In genomic region chr16:32077648-32078407, GRCm38 (mm10) we compare ENCODE assay signal across 7 mouse cellular contexts. TPM values are rescaled to one million over a fixed set of nuclear protein-coding genes. Genes with fewer than 3 reads are reported as not detected.
DNase-seq lines count a peak whose midpoint lies in the region; ATAC-seq and TF ChIP-seq lines count a peak whose summit lies in the region.

No protein-coding gene starts in this region.

- peak overlapping the region; percentile 98 for H3K9ac ChIP-seq in hindbrain, embryonic 12.5 days
- H3K9ac ChIP-seq in midbrain, embryonic 14.5 days (replicated peaks; ENCODE audit: low read length), result peak overlapping the region; percentile 97

- H3K36me3 ChIP-seq in hindbrain, embryonic 12.5 days, result peaks cover 5% of the 10 kb centered on the region; the same call in 1 of the 2 replicates
- H3K36me3 ChIP-seq in midbrain, embryonic 14.5 days (ENCODE audit: control insufficient read depth, insufficient read depth, low read length), result 0 out of 2 replicates have a peak, but pooled peaks cover 3% of the 10 kb centered on the region

- no peak overlapping the region for H3K27ac ChIP-seq in cortical plate, adult 2 months (ENCODE audit: insufficient read depth, low read length)
- no peak overlapping the region for H3K27ac ChIP-seq in hindbrain, embryonic 12.5 days
- H3K27ac ChIP-seq in midbrain, embryonic 14.5 days (replicated peaks; ENCODE audit: low read depth, low read length), result no peak overlapping the region

- peak overlapping the region; percentile 65 for H3K4me2 ChIP-seq in hindbrain, embryonic 12.5 days (replicated peaks)
- peak overlapping the region; percentile 81 for H3K4me2 ChIP-seq in midbrain, embryonic 14.5 days (ENCODE audit: low read length)

- H3K4me3 ChIP-seq in cortical plate, adult 2 months (ENCODE audit: insufficient read depth, low read length), result peak overlapping the region; percentile 94
- H3K4me3 ChIP-seq in hindbrain, embryonic 12.5 days, result peak overlapping the region; percentile 98
- H3K4me3 ChIP-seq in midbrain, embryonic 14.5 days (replicated peaks; ENCODE audit: low read depth, low read length), result peak overlapping the region; percentile 89

- H3K27me3 ChIP-seq in hindbrain, embryonic 12.5 days, result no peaks in the 10 kb centered on the region
- H3K27me3 ChIP-seq in midbrain, embryonic 14.5 days (ENCODE audit: control insufficient read depth, insufficient read depth, low read length), result no peaks in the 10 kb centered on the region

- peaks cover 3% of the 10 kb centered on the region; the same call in 1 of the 2 replicates for H3K4me1 ChIP-seq in cortical plate, adult 2 months (ENCODE audit: control insufficient read depth, insufficient read depth, low read length)
- H3K4me1 ChIP-seq in hindbrain, embryonic 12.5 days, result peaks cover 15% of the 10 kb centered on the region
- peaks cover 20% of the 10 kb centered on the region for H3K4me1 ChIP-seq in midbrain, embryonic 14.5 days (ENCODE audit: control insufficient read depth, insufficient read depth, low read length)

- ATAC-seq in hindbrain, embryonic 12.5 days (ENCODE audit: low FRiP score), result no peak
- no peak for ATAC-seq in midbrain, embryonic 14.5 days (ENCODE audit: low FRiP score, low TSS enrichment)

- WGBS in hindbrain, embryonic 12.5 days, result 12% methylated on average over 13 of the region's 13 CpGs
- WGBS in midbrain, embryonic 14.5 days, result 12% methylated on average over 13 of the region's 13 CpGs

- no peaks in the 10 kb centered on the region for H3K9me3 ChIP-seq in hindbrain, embryonic 12.5 days (replicated peaks)
- no peaks in the 10 kb centered on the region for H3K9me3 ChIP-seq in midbrain, embryonic 14.5 days (ENCODE audit: control insufficient read depth, low read length)

- no peak for TF ChIP-seq POLR2A in cortical plate, adult 2 months (IDR thresholded peaks at IDR 0.05; ENCODE audit: extremely low read depth, insufficient read depth, low read length)

- no peak for TF ChIP-seq CTCF in cortical plate, adult 2 months (IDR thresholded peaks at IDR 0.05; ENCODE audit: extremely low read depth, insufficient read depth, low read length)

- DNase-seq in retina, embryonic 14.5 days (ENCODE audit: low spot score), result peak; percentile 26
- DNase-seq in retina, postnatal 1 day, result no peak
- peak; percentile 8 for DNase-seq in midbrain, embryonic 14.5 days
- no peak for DNase-seq in gastrocnemius, postnatal 14 days
- DNase-seq in spleen, adult 18-20 months, result no peak

- intact Hi-C loops in gastrocnemius, postnatal 14 days (cut with DNase I; ENCODE audit: low total_unique reads), result no loop called here

RNA-seq across cellular contexts. Expression of gene Pak2, which starts 1.3 kb away (rescaled TPM):
- 15.7 and 17.7 TPM in 2 replicates for polyA plus RNA-seq in cortical plate, adult 2 months (2012; rRNA removed)
- 48.5 and 50.3 TPM in 2 replicates for polyA plus RNA-seq in hindbrain, embryonic 12.5 days (2016; fragmentation: Nextera tagmentation; extraction: Ambion mirVana)
- 38.7 and 47.2 TPM in 2 replicates for polyA plus RNA-seq in midbrain, embryonic 14.5 days (2014; fragmentation: Nextera tagmentation; extraction: Ambion mirVana)
- 10 to 100 TPM; 18.9 to 19.7 TPM for total RNA-seq in gastrocnemius, postnatal 14 days (2021)

RNA-seq across cellular contexts. Expression of gene Pigx, which starts 21.7 kb away (rescaled TPM):
- polyA plus RNA-seq in cortical plate, adult 2 months (2012; rRNA removed), result 27.9 and 32.6 TPM in 2 replicates
- polyA plus RNA-seq in hindbrain, embryonic 12.5 days (2016; fragmentation: Nextera tagmentation; extraction: Ambion mirVana), result 124 and 135 TPM in 2 replicates
- 119 and 125 TPM in 2 replicates for polyA plus RNA-seq in midbrain, embryonic 14.5 days (2014; fragmentation: Nextera tagmentation; extraction: Ambion mirVana)
- 10 to 100 TPM; 12.3 to 12.9 TPM for total RNA-seq in gastrocnemius, postnatal 14 days (2021)

RNA-seq across cellular contexts. Expression of gene Cep19, which starts 21.8 kb away (rescaled TPM):
- 61.7 and 64.8 TPM in 2 replicates for polyA plus RNA-seq in cortical plate, adult 2 months (2012; rRNA removed)
- 39.6 and 41.9 TPM in 2 replicates for polyA plus RNA-seq in hindbrain, embryonic 12.5 days (2016; fragmentation: Nextera tagmentation; extraction: Ambion mirVana)
- 47.5 and 50.9 TPM in 2 replicates for polyA plus RNA-seq in midbrain, embryonic 14.5 days (2014; fragmentation: Nextera tagmentation; extraction: Ambion mirVana)
- 1 to 10 TPM; 6.1 to 7.6 TPM for total RNA-seq in gastrocnemius, postnatal 14 days (2021)

Comparison
In these comparisons a context has a peak if more than half of its experiments do, and no peak if none do; other contexts are left out.
1. DNase-seq: peak in retina, embryonic 14.5 days (single experiment) and midbrain, embryonic 14.5 days (single experiment); none in retina, postnatal 1 day (single experiment), gastrocnemius, postnatal 14 days (single experiment) and spleen, adult 18-20 months (0 of 2).
2. Peak in every context shown above with its lines, with median percentiles within 50 percentile points of each other: H3K4me3 ChIP-seq.